Mouse (Mus musculus): ENCODE measurements around the gene Iqgap1.

- TF ChIP-seq CTCF (IDR thresholded peaks at IDR 0.05; ENCODE audit: low read depth, low read length) (no peak), POLR2A (IDR thresholded peaks at IDR 0.05; ENCODE audit: extremely low read depth, insufficient read depth, low read length) (no peak)
These were observed 145.4 kb downstream of the Iqgap1 start for GRCm38 (mm10) chr7:80680218-80680847.
